Mouse (Mus musculus): Measurements from ENCODE around the gene Lrrfip1. TPM values are rescaled to one million over a fixed set of nuclear protein-coding genes. Genes with fewer than 3 reads are reported as not detected.

The Lrrfip1 gene
- polyA plus RNA-seq, 1 experiment from 2014 or later = 45.3 TPM

GRCm38 (mm10) chr1:91030383-91030782, 31.8 kb downstream of the Lrrfip1 start:
- no peak overlapping the region for H3K4me3 ChIP-seq (replicated peaks)
- H3K4me1 ChIP-seq = no peaks in the 10 kb centered on the region
- no peaks in the 10 kb centered on the region; the same call in 1 of the 2 replicates for H3K9me3 ChIP-seq (replicated peaks)
- no peak overlapping the region for H3K9ac ChIP-seq (replicated peaks)
- H3K27ac ChIP-seq (replicated peaks) = no peak overlapping the region
- H3K27me3 ChIP-seq (replicated peaks) = no peaks in the 10 kb centered on the region
- 88% methylated on average over 1 of the region's 1 CpGs for WGBS
- H3K36me3 ChIP-seq = 0 out of 2 replicates have a peak, but pooled peaks cover 3% of the 10 kb centered on the region
- ATAC-seq (ENCODE audit: low FRiP score) = no peak
- no peak overlapping the region for H3K4me2 ChIP-seq

- 0 out of 2 replicates have a peak, but pooled peaks cover 3% of the 10 kb centered on the region for H3K36me3 ChIP-seq
- no peak overlapping the region for H3K4me3 ChIP-seq (replicated peaks)
- no peak overlapping the region for H3K4me2 ChIP-seq
- no peak overlapping the region for H3K27ac ChIP-seq (replicated peaks)
- H3K9ac ChIP-seq (replicated peaks) = no peak overlapping the region
- 83% methylated on average over 4 of the region's 4 CpGs for WGBS
- no peak for ATAC-seq (ENCODE audit: low FRiP score)
- no peaks in the 10 kb centered on the region for H3K4me1 ChIP-seq
- H3K9me3 ChIP-seq (replicated peaks) = no peaks in the 10 kb centered on the region
- H3K27me3 ChIP-seq (replicated peaks) = no peaks in the 10 kb centered on the region
Observed at GRCm38 (mm10) chr1:91031547-91031946, 33.0 kb downstream of the Lrrfip1 start.

GRCm38 (mm10) chr1:91032393-91032971, 33.9 kb downstream of the Lrrfip1 start:
- Histone ChIP-seq H3K4me1 (no peaks in the 10 kb centered on the region), H3K4me3 (replicated peaks) (no peak overlapping the region), H3K4me2 (no peak overlapping the region), H3K27me3 (replicated peaks) (no peaks in the 10 kb centered on the region), H3K36me3 (no peaks in the 10 kb centered on the region), H3K9ac (replicated peaks) (no peak overlapping the region), H3K27ac (replicated peaks) (no peak overlapping the region), H3K9me3 (replicated peaks) (no peaks in the 10 kb centered on the region)
- WGBS = 81% methylated on average over 11 of the region's 11 CpGs
- ATAC-seq (ENCODE audit: low FRiP score) = no peak

- no peaks in the 10 kb centered on the region for H3K36me3 ChIP-seq
- H3K27me3 ChIP-seq (replicated peaks) = no peaks in the 10 kb centered on the region
- no peak for ATAC-seq (ENCODE audit: low FRiP score)
- H3K4me2 ChIP-seq = no peak overlapping the region
- H3K4me1 ChIP-seq = peaks cover 11% of the 10 kb centered on the region
- 85% methylated on average over 3 of the region's 3 CpGs for WGBS
- no peak overlapping the region for H3K9ac ChIP-seq (replicated peaks)
- H3K27ac ChIP-seq (replicated peaks) = no peak overlapping the region
- no peaks in the 10 kb centered on the region for H3K9me3 ChIP-seq (replicated peaks)
- no peak overlapping the region for H3K4me3 ChIP-seq (replicated peaks)
Observed at GRCm38 (mm10) chr1:91034547-91034946, 36.0 kb downstream of the Lrrfip1 start.

- Histone ChIP-seq H3K9me3 (replicated peaks) (no peaks in the 10 kb centered on the region), H3K9ac (replicated peaks) (no peak overlapping the region), H3K27me3 (replicated peaks) (no peaks in the 10 kb centered on the region), H3K4me1 (peaks cover 12% of the 10 kb centered on the region), H3K27ac (replicated peaks) (no peak overlapping the region), H3K36me3 (no peaks in the 10 kb centered on the region), H3K4me3 (replicated peaks) (no peak overlapping the region), H3K4me2 (no peak overlapping the region)
- no peak for ATAC-seq (ENCODE audit: low FRiP score)
- 86% methylated on average over 2 of the region's 2 CpGs for WGBS
Observed at GRCm38 (mm10) chr1:91035266-91035665, 36.7 kb downstream of the Lrrfip1 start.

- no peak overlapping the region for H3K4me3 ChIP-seq (replicated peaks)
- WGBS = 90% methylated on average over 4 of the region's 4 CpGs
- no peak overlapping the region for H3K27ac ChIP-seq (replicated peaks)
- no peak overlapping the region for H3K4me2 ChIP-seq
- H3K4me1 ChIP-seq = peaks cover 12% of the 10 kb centered on the region
- ATAC-seq (ENCODE audit: low FRiP score) = no peak
- no peaks in the 10 kb centered on the region for H3K9me3 ChIP-seq (replicated peaks)
- H3K27me3 ChIP-seq (replicated peaks) = no peaks in the 10 kb centered on the region
- no peaks in the 10 kb centered on the region for H3K36me3 ChIP-seq
- no peak overlapping the region for H3K9ac ChIP-seq (replicated peaks)
Observed at GRCm38 (mm10) chr1:91037213-91037612, 38.7 kb downstream of the Lrrfip1 start.

GRCm38 (mm10) chr1:91038010-91038409, 39.5 kb downstream of the Lrrfip1 start:
- Histone ChIP-seq H3K27me3 (replicated peaks) (no peaks in the 10 kb centered on the region), H3K27ac (replicated peaks) (no peak overlapping the region), H3K4me2 (no peak overlapping the region), H3K4me3 (replicated peaks) (no peak overlapping the region), H3K9me3 (replicated peaks) (no peaks in the 10 kb centered on the region), H3K4me1 (peaks cover 14% of the 10 kb centered on the region), H3K36me3 (no peaks in the 10 kb centered on the region), H3K9ac (replicated peaks) (no peak overlapping the region)
- no peak for ATAC-seq (ENCODE audit: low FRiP score)
- WGBS = 80% methylated on average over 6 of the region's 6 CpGs

GRCm38 (mm10) chr1:91038531-91038930, 40.0 kb downstream of the Lrrfip1 start:
- no peak overlapping the region for H3K4me2 ChIP-seq
- 21% methylated on average over 6 of the region's 6 CpGs for WGBS
- no peaks in the 10 kb centered on the region for H3K36me3 ChIP-seq
- no peak overlapping the region for H3K27ac ChIP-seq (replicated peaks)
- H3K9me3 ChIP-seq (replicated peaks) = no peaks in the 10 kb centered on the region
- H3K4me1 ChIP-seq = peaks cover 18% of the 10 kb centered on the region
- H3K4me3 ChIP-seq (replicated peaks) = no peak overlapping the region
- H3K9ac ChIP-seq (replicated peaks) = no peak overlapping the region
- ATAC-seq (ENCODE audit: low FRiP score) = no peak
- H3K27me3 ChIP-seq (replicated peaks) = no peaks in the 10 kb centered on the region

GRCm38 (mm10) chr1:91041605-91042004, 43.1 kb downstream of the Lrrfip1 start:
- H3K4me2 ChIP-seq = no peak overlapping the region
- no peak overlapping the region for H3K9ac ChIP-seq (replicated peaks)
- H3K4me3 ChIP-seq (replicated peaks) = no peak overlapping the region
- no peaks in the 10 kb centered on the region for H3K36me3 ChIP-seq
- H3K27ac ChIP-seq (replicated peaks) = no peak overlapping the region
- peaks cover 18% of the 10 kb centered on the region for H3K4me1 ChIP-seq
- no peaks in the 10 kb centered on the region for H3K27me3 ChIP-seq (replicated peaks)
- 84% methylated on average over 5 of the region's 5 CpGs for WGBS
- no peaks in the 10 kb centered on the region for H3K9me3 ChIP-seq (replicated peaks)
- no peak for ATAC-seq (ENCODE audit: low FRiP score)

- no peak overlapping the region for H3K4me3 ChIP-seq (replicated peaks)
- H3K27ac ChIP-seq (replicated peaks) = no peak overlapping the region
- H3K4me1 ChIP-seq = peaks cover 18% of the 10 kb centered on the region
- H3K9me3 ChIP-seq (replicated peaks) = no peaks in the 10 kb centered on the region
- H3K36me3 ChIP-seq = no peaks in the 10 kb centered on the region
- no peak for ATAC-seq (ENCODE audit: low FRiP score)
- no peaks in the 10 kb centered on the region for H3K27me3 ChIP-seq (replicated peaks)
- WGBS = 65% methylated on average over 5 of the region's 5 CpGs
- no peak overlapping the region for H3K4me2 ChIP-seq
- H3K9ac ChIP-seq (replicated peaks) = no peak overlapping the region
Observed at GRCm38 (mm10) chr1:91043191-91043590, 44.7 kb downstream of the Lrrfip1 start.

GRCm38 (mm10) chr1:91044176-91044575, 45.6 kb downstream of the Lrrfip1 start:
- no peaks in the 10 kb centered on the region for H3K27me3 ChIP-seq (replicated peaks)
- no peak overlapping the region for H3K9ac ChIP-seq (replicated peaks)
- no peak for ATAC-seq (ENCODE audit: low FRiP score)
- no peaks in the 10 kb centered on the region for H3K36me3 ChIP-seq
- 88% methylated on average over 10 of the region's 10 CpGs for WGBS
- no peaks in the 10 kb centered on the region for H3K9me3 ChIP-seq (replicated peaks)
- no peak overlapping the region for H3K4me3 ChIP-seq (replicated peaks)
- H3K4me2 ChIP-seq = no peak overlapping the region
- no peak overlapping the region for H3K27ac ChIP-seq (replicated peaks)
- H3K4me1 ChIP-seq = peaks cover 10% of the 10 kb centered on the region

- H3K27ac ChIP-seq (replicated peaks) = no peak overlapping the region
- WGBS = 67% methylated on average over 3 of the region's 3 CpGs
- no peaks in the 10 kb centered on the region for H3K36me3 ChIP-seq
- no peak overlapping the region for H3K4me3 ChIP-seq (replicated peaks)
- no peak overlapping the region for H3K9ac ChIP-seq (replicated peaks)
- no peaks in the 10 kb centered on the region for H3K9me3 ChIP-seq (replicated peaks)
- no peak for ATAC-seq (ENCODE audit: low FRiP score)
- H3K4me2 ChIP-seq = no peak overlapping the region
- no peaks in the 10 kb centered on the region for H3K27me3 ChIP-seq (replicated peaks)
- peaks cover 6% of the 10 kb centered on the region for H3K4me1 ChIP-seq
Observed at GRCm38 (mm10) chr1:91044648-91045047, 46.1 kb downstream of the Lrrfip1 start.
